Mouse (Mus musculus) urinary bladder, adult 18-20 months (tissue): Measurements from ENCODE around the gene Trmt112.
A peak's percentile ranks its signal among the peaks of the same experiment; 100 is the strongest.

ENCODE experiments used
- DNase-seq, 2 experiments: peaks; one replicate each; pipeline ENCODE4 v3.0.0; 2022; ENCODE audit warnings: low spot score in 2 of 2, mixed read lengths in 2 of 2

Gene Trmt112

DNA sequence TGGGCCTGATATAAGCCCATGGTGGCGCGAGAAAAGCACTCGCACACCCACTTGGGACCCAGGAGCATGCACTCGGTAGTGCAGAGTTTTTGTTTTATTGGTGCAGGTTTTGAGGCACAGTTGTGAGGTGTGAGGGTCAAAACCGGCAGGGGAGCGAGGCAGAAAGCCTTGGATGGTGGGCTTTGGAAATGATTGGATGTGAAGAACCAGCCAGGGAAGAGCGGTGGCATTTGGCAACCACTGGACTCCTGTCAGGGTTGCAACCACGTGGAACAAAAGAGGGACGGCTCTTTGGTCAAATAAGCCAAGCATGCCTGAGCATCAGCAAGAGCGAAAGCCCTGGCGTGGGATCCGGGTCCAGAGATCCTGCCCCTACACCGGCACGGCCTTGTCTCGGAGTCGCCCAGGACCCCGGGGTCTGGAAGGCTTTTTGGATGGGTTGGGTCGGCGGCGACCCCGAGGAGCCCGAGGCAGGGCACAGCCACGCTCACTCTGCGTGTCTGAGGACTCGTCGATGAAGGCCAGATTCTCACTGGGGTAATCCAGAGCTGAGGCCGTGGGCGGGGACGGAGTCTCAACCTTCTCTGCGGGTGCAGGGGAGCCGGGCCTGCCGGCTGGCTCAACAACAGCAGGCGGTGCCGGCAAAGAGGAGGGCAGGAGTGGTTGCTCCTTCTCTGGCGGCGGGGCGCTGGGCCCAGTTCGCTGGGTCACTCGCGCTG, 16.3 kb downstream of the Trmt112 start:
- no peak for DNase-seq

GRCm38 (mm10) chr19:6926559-6927255, 17.2 kb downstream of the Trmt112 start:
- peak; percentile 68 to 78 for DNase-seq

DNA sequence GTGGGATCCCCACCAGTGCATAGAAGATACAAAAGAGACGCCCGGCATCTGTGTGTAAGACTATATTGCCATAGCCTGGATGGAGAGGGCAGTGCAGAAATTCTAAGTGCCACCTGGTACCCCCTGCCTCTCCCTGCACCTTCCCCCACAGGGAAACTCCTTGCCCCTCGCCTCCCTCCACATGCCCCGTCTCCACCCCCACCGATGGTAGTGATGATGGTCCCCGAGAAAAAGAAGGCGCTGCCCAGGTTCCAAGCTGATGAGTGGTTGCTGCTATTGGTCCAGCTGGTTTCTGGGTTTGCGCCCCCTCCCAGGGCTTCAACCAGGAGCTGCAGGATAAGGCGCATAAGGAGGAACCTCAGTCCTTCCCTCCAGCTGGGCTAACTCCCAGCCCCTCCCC, 18.6 kb downstream of the Trmt112 start:
- DNase-seq, result no peak

- no peak for DNase-seq
Measured at GRCm38 (mm10) chr19:6931002-6931401, 21.5 kb downstream of the Trmt112 start.

- DNase-seq, result no peak
Measured at GRCm38 (mm10) chr19:6932018-6932417, 22.5 kb downstream of the Trmt112 start.

- DNase-seq, result no peak
Measured at GRCm38 (mm10) chr19:6933102-6933435, 23.6 kb downstream of the Trmt112 start.

DNA sequence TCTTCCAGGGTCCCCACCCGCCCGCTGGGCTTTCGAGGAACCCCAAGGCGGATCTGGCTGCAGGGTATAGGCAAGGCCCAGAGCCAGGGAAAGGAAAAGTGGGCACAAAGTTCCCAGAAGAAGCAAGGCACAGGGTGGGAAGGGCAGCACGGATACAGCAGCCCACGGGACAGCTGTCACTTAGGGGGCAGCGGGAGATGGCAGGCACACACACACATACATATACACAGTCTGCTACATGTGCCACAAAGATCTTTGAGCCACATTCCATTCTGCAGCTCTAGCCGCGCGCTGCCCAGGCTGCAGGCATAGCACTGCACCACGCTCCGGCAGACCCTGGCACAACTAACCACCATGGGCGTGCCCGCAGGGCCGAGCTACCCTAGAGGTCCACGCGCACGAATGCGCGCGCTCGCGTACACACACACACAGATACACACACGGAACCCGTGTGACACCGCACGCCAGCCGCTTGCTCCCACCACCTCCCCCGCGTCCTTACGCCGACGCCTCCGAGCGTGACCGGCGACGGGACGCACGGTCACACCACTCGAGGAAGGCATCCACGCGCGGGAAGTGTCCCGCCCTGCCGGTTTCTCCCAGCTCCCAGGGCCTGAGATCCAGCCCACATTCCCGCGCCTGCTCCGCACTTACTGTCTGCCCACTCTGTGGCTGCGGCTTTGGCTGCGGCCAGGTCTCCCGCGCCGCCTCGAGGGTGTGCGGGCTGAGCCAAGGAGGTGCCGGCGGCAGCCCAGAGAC, 24.1 kb downstream of the Trmt112 start:
- peak in 1 of 2 experiments; percentile 44 for DNase-seq

- DNase-seq, result no peak
Measured at GRCm38 (mm10) chr19:6934195-6934977, 24.9 kb downstream of the Trmt112 start, which contains the start of gene Kcnk4. TSS of gene Kcnk4 (minus strand) at chr19:6934515.

DNA sequence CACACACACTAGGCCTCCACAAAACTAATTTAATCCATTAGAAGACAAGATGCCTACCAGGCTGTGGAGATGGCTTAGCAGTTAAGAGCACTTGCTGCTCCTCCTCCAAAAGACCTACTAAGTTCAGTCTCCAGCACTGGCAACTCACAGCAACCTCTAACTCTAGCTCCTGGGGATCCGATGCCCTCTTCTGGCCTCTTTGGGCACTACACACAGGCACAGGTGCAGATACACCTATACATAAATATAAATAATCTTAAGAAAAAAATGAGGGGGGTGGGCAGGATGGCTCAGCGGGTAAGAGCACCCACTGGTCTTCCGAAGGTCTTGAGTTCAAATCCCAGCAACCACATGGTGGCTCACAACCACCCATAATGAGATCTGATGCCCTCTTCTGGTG, 26.8 kb downstream of the Trmt112 start:
- no peak for DNase-seq

GRCm38 (mm10) chr19:6937541-6938465, 28.3 kb downstream of the Trmt112 start:
- DNase-seq, result no peak

GRCm38 (mm10) chr19:6939106-6940002, 29.9 kb downstream of the Trmt112 start:
- DNase-seq, result no peak

DNA sequence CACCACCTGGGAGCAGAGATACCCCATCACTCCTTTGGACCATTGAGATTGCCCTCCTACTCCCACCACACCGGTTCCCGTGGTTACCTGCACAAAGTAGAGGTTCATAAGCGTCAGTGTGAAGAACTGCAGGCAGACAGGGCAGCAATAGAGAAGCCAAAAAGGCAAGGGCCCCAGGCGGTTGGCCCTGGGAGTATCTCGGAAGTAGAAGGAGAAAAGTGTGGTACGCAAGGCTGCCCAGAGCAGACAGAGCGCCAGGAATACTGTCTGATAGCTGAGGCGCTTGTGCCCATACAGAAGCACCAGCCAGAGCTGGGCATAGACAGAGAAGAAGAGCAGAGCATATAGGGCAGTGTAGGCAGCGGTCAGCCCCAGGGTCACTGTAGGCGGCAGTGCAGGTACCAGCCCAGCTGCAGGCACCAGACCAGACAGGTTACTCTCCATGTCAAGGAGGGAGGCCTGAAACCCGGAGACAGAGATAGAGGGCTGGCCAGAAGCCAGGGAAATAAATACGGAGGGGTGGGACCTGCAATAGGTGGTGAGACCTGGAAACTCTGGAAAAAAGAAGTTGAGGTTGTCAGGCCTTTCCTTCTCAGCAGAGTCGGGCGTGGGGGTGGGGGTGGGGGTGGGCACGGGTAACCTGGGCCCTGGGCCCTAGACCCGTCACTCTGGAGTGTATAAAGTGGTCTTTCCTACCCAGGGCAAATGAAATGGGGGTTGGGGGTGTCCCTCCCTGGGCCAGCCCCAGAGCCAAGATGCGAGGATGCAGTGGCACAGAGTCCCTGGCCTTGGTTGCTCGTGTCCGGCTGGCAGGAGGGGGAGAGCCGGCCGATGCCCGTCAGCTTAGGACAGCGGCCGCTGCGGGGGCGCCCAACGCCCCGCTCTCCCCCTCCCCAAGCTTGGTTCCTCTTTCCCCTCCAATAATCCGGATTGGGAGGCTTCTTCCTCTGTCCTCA, 31.2 kb downstream of the Trmt112 start:
- no peak for DNase-seq

DNA sequence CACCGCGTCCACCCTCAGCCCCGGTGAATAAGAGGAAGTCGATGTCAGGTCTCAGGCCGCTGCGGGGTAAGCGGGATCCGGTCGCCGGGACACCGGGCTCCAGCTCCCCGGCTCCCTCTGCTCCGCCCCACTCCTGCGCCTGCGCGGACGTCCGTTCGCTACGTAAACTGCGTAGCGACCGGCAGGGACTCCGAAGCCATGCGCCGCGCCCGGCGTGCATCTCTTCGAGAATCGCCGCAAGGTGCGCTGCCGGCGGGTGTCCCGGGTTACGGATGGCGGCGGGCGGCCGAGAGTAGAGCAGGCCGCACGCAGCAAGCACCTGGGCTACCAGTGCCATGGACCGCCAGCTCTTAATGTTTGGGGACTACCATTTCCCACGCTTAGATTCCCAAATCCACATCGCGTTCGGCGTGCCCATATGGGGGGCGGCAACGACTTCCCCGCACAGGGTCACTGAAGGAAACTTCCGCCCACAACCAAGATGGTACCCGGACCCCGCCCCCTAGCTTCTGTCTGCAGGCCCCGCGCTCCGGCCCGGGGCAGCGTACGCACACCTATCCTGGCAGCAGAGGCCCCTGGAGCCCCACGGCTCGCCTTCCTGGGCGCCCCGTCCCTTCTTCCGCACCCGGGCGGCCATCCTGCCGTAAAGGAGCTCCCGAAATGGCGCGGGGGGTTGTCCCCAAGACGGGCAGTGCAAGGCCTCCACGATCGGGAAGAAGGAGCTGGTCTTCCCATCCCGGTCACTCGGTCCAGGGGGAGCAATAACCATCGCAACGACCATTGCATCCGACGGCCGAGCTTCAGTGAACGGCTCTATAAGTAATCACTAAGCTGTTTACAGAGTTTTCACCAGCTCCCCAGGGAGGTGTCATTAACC, 32.1 kb downstream of the Trmt112 start, which contains the start of gene Bad:
Gene Bad, plus strand, starts transcription at position 490 of the 877 bp plus-strand sequence.
- peak; percentile 90 to 97 for DNase-seq

DNA sequence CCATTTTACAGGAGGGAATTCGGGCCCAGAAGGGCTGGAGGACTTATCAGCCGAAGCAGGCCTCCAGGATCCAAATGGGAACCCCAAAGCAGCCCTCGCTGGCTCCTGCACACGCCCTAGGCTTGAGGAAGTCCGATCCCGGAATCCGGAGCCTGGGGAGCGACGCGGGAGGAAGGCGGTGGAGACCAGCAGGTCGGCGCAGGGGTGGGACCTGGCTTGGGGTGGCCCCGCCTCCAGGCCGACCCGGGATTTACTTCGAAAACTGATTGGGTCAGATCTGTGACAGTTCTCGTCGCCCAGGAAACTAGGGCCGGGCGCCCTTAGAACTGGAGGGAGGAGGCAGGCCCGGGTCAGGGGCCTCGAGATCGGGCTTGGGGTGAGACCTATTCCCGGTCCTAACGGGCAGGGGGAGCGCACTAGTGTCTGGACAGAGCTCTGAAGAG, 32.8 kb downstream of the Trmt112 start, which contains the start of gene Gpr137:
Gene Gpr137, minus strand, starts transcription at position 232 of the 443 bp plus-strand sequence.
- DNase-seq, result peak; percentile 91 to 95

DNA sequence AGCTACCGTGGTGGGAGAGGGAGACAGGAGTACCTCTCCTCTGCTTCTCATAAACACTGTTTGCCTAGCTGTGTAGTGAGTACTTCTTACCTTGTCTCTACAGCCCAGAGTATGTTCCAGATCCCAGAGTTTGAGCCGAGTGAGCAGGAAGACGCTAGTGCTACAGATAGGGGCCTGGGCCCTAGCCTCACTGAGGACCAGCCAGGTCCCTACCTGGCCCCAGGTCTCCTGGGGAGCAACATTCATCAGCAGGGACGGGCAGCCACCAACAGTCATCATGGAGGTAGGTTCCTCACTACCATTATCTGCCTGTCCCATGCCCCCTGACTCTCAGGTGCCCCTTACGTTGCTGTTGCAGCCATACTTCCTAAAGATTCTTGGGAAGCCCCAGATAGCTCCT, 33.3 kb downstream of the Trmt112 start:
- no peak for DNase-seq

DNA sequence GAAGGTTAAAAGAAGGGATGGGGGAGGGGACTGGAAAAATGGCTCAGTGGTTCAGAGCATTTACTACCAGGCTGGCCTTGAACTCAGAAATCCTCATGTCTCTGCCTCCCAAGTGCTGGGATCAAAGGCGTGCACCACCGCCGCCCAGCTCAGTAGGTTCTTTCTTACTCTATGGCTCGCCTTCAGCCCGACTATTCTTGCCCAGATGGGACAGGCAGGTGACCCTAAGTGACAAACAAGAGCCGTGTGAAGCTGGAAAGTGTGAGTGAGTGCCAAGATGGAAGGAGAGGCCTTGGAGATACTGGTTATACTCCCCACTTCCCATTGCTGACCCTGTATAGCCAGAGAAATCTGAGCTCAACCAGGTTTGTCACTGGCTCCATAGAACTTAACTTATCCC, 34.2 kb downstream of the Trmt112 start:
- DNase-seq, result no peak

- no peak for DNase-seq
Measured at GRCm38 (mm10) chr19:6947742-6948141, 38.2 kb downstream of the Trmt112 start.
